Mouse (Mus musculus): ENCODE data around the gene Layn.

The Layn gene

GRCm38 (mm10) chr9:51032785-51033529, 43.9 kb downstream of the Layn start:
- in situ Hi-C loops (cut with MboI, MseI): no loop called here

- in situ Hi-C loops (cut with MboI, MseI): no loop called here
These were observed 44.6 kb downstream of the Layn start for GRCm38 (mm10) chr9:51032291-51032690.

GRCm38 (mm10) chr9:51031603-51032002, 45.3 kb downstream of the Layn start:
- in situ Hi-C loops (cut with MboI, MseI): no loop called here

GRCm38 (mm10) chr9:51030147-51030546, 46.7 kb downstream of the Layn start:
- in situ Hi-C loops (cut with MboI, MseI): no loop called here

GRCm38 (mm10) chr9:51026952-51027351, 49.9 kb downstream of the Layn start:
- in situ Hi-C loops (cut with MboI, MseI): no loop called here

GRCm38 (mm10) chr9:51021123-51021795, 55.6 kb downstream of the Layn start:
- in situ Hi-C loops (cut with MboI, MseI): no loop called here

- in situ Hi-C loops (cut with MboI, MseI): no loop called here
These were observed 56.5 kb downstream of the Layn start for GRCm38 (mm10) chr9:51020351-51020750.

GRCm38 (mm10) chr9:51019670-51020069, 57.2 kb downstream of the Layn start:
- in situ Hi-C loops (cut with MboI, MseI): no loop called here

- in situ Hi-C loops (cut with MboI, MseI): no loop called here
These were observed 61.2 kb downstream of the Layn start for GRCm38 (mm10) chr9:51015732-51016131.

GRCm38 (mm10) chr9:51013644-51014043, 63.2 kb downstream of the Layn start:
- in situ Hi-C loops (cut with MboI, MseI): loop anchor here (5.0 kb wide), 1 partner anchor 161 kb away; no protein-coding TSS in a partner anchor

- in situ Hi-C loops (cut with MboI, MseI): no loop called here
These were observed 67.3 kb downstream of the Layn start for GRCm38 (mm10) chr9:51009656-51009950.

GRCm38 (mm10) chr9:51008841-51009655, 67.8 kb downstream of the Layn start, which contains the start of gene Sik2:
Sik2 (minus strand) TSS chr9:51009073.
- in situ Hi-C loops (cut with MboI, MseI): no loop called here

- in situ Hi-C loops (cut with MboI, MseI): no loop called here
These were observed 68.6 kb downstream of the Layn start for GRCm38 (mm10) chr9:51008068-51008840.

- in situ Hi-C loops (cut with MboI, MseI): no loop called here
These were observed 69.2 kb downstream of the Layn start for GRCm38 (mm10) chr9:51007726-51008067.

- in situ Hi-C loops (cut with MboI, MseI): no loop called here
These were observed 70.0 kb downstream of the Layn start for GRCm38 (mm10) chr9:51006846-51007245.
